Mouse (Mus musculus) kidney, adult 18-20 months (tissue): ENCODE results near the gene Epsti1.
A peak's percentile ranks its signal among the peaks of the same experiment; 100 is the strongest.

Experiments used
- DNase-seq: peaks from one replicate; pipeline ENCODE4 v3.0.0; 2021

The Epsti1 gene

GRCm38 (mm10) chr14:77923076-77923865, 19.2 kb downstream of the Epsti1 start:
- DNase-seq = no peak

DNA sequence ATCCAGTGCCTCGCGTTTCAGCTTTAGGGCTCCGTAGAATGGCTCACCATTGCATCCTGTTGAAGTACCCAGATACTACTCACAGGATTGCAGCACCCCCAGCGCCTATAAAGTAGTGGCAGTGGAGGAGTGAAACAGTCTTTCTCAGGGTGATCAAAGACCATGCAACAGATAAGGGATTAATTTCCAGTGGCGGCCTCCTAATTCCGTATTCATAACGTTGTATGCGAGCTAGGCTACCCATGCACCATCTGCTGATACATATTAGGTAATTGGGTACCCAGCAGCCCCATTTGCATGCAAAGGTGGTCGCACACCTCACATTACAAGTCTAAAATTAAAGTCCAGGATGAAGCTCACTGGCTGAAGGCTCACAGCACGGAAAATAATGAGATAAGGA, 21.4 kb downstream of the Epsti1 start:
- no peak for DNase-seq

GRCm38 (mm10) chr14:77926718-77927117, 22.7 kb downstream of the Epsti1 start:
- peak; percentile 34 for DNase-seq

GRCm38 (mm10) chr14:77928021-77928420, 24.0 kb downstream of the Epsti1 start:
- peak; percentile 71 for DNase-seq

DNA sequence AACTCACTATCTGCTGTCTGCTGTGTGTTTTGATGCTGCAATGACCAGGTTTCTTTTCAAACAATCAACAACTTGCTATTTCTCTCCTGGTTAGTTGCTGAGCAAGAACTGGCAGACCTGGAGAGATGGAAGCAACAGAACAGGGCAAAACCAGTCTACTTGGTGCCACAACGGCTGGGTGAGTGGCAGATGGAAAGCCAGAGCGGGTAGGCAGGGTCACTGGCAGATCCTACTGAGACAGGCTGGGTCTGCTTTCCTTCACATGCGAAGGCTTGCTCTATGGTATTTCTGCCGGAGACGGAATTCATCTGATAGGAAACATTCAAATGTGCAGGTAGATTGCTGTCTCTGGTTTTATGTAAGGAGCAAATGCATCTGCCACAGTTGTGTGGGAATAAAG, 24.6 kb downstream of the Epsti1 start:
- no peak for DNase-seq

DNA sequence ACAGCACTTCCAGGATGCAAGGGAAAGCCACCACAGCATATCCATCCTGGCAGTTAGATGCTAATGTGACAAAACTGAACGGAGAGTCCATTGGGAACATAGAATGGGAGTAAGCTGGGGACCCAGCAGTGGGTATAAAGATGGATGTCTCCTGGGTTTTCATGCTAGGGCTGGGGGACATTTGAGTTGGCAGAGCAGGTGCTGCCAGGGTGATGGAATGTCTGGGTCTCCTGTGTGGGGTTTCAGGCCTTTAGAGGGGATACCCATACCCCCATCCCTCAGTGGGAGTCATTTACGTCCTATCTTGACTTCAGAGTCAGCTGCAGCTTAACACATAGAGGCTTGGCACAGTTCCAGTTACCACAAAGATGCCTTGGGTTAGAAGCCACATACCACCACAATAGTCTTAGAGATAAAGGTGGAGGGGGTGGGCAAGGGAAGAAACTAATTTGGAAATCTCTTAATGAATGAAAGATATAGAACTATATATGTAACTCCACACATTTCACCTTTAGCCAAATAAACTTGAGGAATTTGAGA, 25.2 kb downstream of the Epsti1 start:
- no peak for DNase-seq

DNA sequence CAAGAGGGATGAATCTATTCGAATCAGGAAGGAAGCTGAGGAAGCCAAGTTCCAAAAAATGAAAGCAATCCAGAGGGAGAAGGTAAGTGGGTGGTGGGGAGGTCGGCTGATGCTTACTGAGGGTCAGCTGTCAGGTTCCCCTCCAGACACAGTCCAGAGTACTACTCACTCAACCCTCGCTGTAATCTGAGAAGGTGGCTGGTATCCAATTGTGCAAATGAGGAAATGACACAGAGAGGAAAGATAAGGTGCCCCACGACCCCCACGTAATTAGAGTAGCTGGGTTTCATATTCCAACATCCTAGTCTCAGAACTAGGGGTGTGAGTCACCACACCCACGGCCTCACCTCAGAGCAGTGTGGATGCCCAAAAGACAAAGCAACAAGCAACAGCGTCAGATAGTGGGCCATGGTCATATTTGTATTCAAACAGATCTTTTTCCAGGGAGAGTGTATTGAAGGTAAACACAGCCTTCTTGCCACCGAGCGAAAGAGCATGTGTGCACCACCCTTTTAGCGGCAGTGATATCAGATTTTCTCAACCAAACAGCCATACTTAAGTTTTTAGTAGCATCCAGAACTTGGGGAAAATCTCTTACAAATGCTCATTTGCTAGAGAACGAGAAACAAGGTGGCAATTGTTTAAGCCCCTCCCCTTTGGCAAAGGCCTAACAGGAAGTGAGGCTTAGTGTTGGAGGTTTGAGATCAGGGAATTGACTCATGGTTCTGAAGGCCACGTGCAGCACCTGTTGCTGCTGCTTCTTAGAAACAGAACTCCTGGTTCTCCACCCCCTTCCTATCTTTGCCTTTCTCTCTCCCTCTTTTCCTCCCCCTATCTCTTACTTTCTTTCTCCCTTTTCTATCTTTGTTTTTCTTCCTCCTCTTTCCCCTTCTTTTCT, 28.4 kb downstream of the Epsti1 start:
- no peak for DNase-seq

- DNase-seq = peak; percentile 62
These were observed 29.2 kb downstream of the Epsti1 start for GRCm38 (mm10) chr14:77933243-77933642.

DNA sequence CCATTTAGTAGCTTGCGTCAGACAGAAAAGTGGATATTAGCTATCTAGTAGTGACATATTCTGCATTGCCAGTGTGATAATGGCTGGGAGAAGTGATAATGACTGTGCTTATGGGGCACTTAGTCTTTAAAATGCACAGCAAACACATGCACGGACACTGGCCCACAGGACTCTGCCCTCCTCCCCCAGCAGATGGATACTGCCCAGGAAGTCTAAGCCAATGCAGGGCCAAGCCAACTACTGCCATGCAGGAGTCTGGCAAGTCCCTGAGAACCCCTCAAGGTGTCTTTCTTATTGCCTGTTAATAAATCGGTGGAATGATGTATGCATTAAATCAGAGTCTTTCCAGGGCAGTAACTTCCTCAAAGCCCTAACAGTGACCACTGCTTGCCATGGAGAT, 30.4 kb downstream of the Epsti1 start:
- no peak for DNase-seq

DNA sequence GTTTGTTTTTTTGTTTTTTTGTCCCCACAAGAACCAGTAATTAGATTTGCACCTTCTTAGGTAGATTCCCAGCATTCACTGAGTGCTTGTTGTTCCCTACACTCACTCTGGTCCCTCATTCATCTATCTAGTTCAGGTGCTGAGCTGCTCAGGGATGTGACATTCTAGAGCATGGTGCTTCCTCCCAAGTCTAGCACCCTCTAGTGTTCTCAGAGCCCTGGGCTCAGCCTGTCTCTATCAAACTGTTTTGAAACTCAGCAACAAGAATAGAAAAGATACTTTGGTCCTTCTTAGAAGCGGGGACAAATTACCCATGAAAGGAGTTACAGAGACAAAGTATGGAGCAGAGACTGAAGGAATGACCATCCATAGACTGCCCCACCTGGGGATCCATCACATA, 37.1 kb downstream of the Epsti1 start:
- no peak for DNase-seq

GRCm38 (mm10) chr14:77942235-77942634, 38.2 kb downstream of the Epsti1 start:
- no peak for DNase-seq

DNA sequence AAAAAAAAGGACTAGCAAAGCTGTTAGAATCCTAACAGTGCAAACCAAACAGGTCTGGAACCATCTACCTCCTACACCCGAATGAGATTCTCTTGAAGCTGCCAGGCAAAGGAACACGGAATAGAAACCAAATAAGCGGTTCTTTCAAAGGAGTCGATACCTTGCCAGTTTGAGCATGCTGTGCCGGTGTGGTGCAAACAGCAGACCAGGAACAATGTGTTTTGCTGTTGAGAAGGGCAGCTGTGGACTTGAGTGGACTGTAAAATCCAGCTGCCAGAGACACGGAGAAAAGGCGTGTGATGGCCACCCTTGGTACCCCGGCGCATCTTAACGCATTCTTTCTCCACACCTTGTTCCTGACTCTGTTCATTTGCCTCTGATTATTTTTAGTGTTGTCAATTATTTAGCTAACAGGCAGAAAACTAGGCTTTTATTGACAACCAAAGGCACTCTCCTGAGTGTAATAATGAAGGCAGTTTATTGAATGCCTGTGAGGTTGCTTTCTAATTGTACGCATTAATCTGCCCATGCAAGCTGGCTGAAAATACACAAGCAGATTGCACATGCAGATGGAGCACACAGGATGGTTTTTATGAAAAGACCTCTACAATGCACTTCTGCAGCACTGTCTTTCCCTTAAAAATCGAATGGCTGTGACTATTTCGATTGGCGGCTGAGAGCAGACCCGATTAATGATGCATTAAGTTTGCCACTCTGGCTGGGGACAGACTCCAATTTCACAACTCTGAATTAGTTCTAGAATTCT, 38.9 kb downstream of the Epsti1 start:
- no peak for DNase-seq

DNA sequence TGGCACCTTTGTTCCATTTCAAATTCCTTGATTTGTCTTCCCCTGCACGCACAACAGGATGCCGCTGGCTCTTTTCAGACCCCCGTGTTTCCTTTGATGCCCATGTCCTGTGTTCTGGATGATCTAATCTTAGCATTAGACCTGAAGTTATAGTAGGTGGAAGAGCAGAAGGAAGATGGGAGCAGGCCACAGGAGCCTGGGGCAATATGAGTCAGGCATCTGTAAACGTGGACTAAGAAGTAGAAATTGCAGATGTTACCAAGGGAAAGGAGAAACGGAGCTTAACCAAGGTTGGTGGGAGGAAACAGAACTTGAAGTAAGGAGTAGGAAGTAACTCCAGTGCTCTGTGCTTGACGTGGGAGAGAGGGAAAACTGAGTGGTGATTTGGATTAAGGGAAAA, 57.7 kb downstream of the Epsti1 start:
- DNase-seq = no peak

DNA sequence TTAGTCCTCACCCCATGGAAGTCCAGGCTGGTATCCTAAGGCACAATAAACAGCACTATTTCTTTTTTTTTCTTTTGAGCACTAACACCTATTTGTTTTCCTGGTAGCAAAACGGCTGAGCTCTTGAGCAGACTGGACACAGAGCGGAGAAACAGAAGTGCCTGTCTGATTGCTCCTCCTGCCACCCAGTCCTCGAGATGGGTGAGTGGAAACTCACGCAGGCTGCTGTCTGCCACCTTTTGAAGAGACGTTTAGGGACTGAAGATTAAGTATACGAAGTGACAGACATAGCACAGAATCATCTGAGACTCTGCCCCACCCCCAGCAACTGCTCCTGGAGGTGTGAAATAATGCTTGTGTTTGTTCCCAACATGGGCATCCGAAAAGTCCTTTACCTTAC, 59.5 kb downstream of the Epsti1 start:
- no peak for DNase-seq

DNA sequence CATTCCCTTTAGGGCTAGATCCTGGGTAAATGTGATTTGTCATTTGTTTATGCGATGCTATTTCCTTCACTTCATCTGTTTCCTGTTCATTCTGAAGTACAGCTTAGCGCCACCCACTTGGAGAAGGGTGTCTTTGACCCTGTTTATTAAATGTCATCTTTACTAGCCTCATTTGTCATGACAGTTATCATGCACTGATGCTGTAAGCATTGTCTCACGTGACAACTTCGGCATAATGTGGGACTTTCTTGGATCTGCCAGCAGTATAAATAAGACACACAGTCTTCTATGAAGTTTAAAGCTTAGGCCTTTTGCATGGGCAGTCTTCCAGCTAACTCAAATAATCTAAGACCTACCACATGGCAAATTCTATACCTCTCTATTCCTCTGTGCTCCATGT, 67.3 kb downstream of the Epsti1 start:
- no peak for DNase-seq

DNA sequence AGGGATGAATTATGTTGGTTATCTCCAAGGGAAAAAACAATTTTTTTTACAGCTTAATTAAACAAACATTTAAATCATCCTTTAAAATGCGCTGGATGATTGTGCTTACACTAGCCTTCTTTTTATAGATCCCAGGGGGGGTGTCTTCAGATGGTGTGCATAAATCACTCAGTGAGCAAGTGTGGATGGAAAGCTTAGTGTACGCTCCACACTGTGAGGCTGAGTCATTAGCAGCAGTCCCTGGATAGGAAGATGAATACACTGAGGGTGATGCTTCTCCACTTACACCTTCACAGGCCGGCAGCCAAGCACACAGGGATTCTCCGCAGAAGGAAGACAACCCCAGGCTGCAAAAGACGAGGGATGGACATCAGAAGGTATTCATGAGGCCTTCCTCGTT, 70.2 kb downstream of the Epsti1 start:
- DNase-seq = no peak

DNA sequence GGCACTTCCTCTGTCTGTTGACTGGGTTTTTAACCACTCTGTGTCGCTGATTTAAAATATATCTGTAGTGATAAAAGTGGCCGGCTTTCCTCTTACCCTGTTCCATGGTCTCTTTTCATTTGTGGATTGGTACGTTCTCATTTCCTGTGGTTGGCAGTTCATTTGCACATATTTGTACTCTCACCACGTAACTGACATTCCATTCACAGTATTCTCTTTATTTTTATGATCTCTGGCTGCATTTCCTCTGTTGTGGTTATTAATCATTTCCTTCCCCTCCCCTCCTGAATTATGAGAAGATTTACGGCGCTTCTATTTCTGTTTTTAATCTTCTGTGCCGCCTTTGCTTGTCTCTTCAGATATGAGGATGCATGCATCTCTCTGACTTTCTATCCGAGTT, 71.7 kb downstream of the Epsti1 start:
- DNase-seq = no peak

DNA sequence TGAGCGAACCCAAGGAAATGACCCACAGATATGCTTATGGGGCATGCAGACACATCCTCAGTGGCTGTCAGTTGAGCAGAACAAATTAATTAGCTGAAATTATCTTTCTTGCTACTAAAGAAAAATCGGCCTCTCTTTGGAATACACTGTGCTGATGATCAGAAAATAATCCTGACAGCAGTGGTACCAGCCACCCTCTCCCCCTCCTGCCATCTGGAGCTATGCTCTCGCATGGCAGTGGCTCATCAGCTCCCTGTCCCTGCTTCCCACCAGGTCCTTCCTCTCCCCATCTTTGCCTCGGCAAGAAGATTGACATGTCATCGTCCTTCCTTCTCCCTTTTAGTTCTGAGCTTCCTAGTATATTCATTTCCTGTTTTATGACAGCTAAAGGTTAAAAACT, 77.5 kb downstream of the Epsti1 start:
- DNase-seq = no peak

DNA sequence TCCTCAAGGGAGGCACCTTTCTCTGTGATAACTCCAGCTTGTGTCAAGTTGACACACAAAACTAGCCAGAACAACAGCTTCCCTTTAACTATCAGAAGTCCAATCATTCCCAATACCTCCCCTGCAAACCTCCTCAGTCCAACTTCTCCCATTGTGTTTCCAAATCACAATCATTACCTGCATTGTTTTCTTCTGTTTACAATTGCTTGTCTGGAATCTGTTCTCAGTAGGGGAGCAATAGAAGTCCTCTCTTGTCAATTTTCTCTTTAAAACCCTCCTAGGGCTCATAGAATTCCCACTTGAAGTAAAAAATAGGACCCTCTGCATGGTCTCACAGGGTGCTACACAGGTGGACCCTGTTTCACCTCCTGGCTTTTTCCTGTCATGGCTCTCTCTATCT, 93.7 kb downstream of the Epsti1 start:
- DNase-seq = no peak

DNA sequence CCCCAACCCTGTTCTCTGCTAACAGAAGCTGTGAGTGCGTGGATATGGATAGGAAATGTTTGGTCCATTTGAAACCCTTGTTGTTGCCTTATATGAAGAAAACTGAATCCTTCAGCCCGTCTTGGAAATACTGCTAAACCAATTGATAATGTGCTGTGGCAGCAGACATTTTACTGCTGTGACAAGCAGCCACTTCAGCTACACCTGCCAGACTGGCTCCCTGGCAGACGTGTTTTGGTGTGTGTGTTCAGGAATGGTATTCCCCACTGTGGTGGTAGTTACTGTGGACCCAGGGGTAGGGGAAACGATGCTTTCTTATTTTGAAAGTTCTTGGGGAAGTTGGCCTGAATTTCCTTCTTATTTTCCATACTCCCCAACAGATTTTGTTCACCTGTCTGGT, 100.4 kb downstream of the Epsti1 start:
- no peak for DNase-seq

- DNase-seq = no peak
These were observed 104.0 kb downstream of the Epsti1 start for GRCm38 (mm10) chr14:78008019-78008418.

DNA sequence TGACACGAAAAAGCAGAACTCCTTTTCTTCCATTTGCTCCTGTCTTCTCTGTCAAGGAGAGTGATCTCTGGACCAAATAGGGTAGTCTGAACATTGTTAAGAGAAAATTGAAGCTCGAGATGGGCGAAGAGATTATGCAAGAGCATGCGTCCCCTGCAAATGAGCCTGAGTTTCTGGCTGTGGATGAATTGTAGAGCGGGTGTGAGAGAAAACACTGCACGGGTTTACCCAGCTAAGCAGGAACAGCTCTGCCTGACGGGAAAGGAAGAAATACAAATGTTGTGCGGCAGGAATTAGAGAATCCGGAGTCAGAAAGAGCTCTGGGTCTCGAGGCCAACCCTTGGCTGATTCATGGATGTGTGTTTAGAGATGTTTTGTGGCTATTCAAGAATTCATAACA, 107.8 kb downstream of the Epsti1 start:
- no peak for DNase-seq
